Mouse (Mus musculus) hindbrain, embryonic 11.5 days (tissue): ENCODE measurements around the gene Nxf1. TPM values are rescaled to one million over a fixed set of nuclear protein-coding genes. Genes with fewer than 3 reads are reported as not detected.

Experiments
- ATAC-seq: fragments of 200-750 bp; cut with Nextera tagmentation; 2 replicates; pipeline ENCODE4 v1.8.0; 2017; ENCODE audit warnings: mild to moderate bottlenecking, moderate TSS enrichment, moderate library complexity; ENCODE audit not compliant: low FRiP score
- DNase-seq: peaks from one replicate; pipeline ENCODE4 v3.0.0-alpha.2; 2015; ENCODE audit warnings: low spot score
- H3K27ac ChIP-seq: fragments of 300-500 bp; sonication (generic); 2 replicates; pipeline ENCODE4 v1.5.1; 2014; ENCODE audit warnings: mild to moderate bottlenecking, low read depth, low read length
- H3K27me3 ChIP-seq: fragments of 300-500 bp; sonication (generic); 2 replicates; pipeline ENCODE4 v1.6.1; 2014; ENCODE audit warnings: mild to moderate bottlenecking, low read length, moderate library complexity, mixed read lengths; ENCODE audit not compliant: control insufficient read depth, insufficient read depth
- H3K36me3 ChIP-seq: fragments of 300-500 bp; sonication (generic); 2 replicates; pipeline ENCODE4 v1.6.1; 2014; ENCODE audit warnings: mild to moderate bottlenecking, low read length, moderate library complexity, mixed read lengths; ENCODE audit not compliant: control insufficient read depth, insufficient read depth
- H3K4me1 ChIP-seq: fragments of 300-500 bp; sonication (generic); replicated peaks from 2 replicates; pipeline ENCODE4 v1.6.1; 2014; ENCODE audit warnings: low read length, mixed read lengths; ENCODE audit not compliant: control insufficient read depth, insufficient read depth
- H3K4me2 ChIP-seq: fragments of 300-500 bp; sonication (generic); replicated peaks from 2 replicates; pipeline ENCODE4 v1.6.1; 2014; ENCODE audit warnings: mild to moderate bottlenecking, low read depth, low read length
- H3K4me3 ChIP-seq: fragments of 300-500 bp; sonication (generic); 2 replicates; pipeline ENCODE4 v1.5.1; 2014; ENCODE audit warnings: low read depth, low read length
- H3K9ac ChIP-seq: fragments of 300-500 bp; sonication (generic); 2 replicates; pipeline ENCODE4 v1.6.1; 2014; ENCODE audit warnings: low read depth, low read length
- H3K9me3 ChIP-seq: fragments of 300-500 bp; sonication (generic); 2 replicates; pipeline ENCODE4 v1.6.1; 2016; ENCODE audit warnings: low read length; ENCODE audit not compliant: control insufficient read depth
- WGBS: fragments of 180-500 bp; shearing (Covaris S2); extraction: QIAGEN DNeasy Blood & Tissue Kit; methylation state at CpG from one replicate; pipeline ENCODE4 v1.1.7; 2014; 5-methylcytosine and 5-hydroxymethylcytosine counted together
- polyA plus RNA-seq: library from polyadenylated mRNA; unstranded; fragments of >200 nt; fragmentation: Nextera tagmentation; extraction: Ambion mirVana; gene quantifications from 2 replicates; pipeline ENCODE4 v1.2.1, GENCODE M21; 2014

The Nxf1 gene
- polyA plus RNA-seq, 1 experiment from 2014 or later: 213 TPM

DNA sequence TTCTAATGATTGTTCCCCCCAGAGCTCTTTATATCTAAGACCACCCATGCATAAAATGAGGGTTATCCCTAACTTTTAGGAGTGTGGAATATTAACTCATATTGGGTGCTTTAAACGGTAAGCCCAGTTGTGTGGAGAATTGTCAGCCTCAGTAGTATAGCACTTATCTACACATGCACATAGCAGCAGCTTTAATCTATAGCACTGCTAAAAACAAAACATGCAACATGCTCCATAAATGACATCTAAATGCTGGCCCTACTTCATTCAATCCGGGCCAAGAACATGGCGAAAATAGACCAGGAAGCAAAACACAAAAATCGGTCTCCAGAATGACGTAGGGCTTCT, 34.3 kb upstream of the Nxf1 start:
- Histone ChIP-seq H3K4me1 (no peaks in the 10 kb centered on the region), H3K27ac (peak overlapping the region; percentile 88), H3K9me3 (no peaks in the 10 kb centered on the region), H3K36me3 (peaks cover 7% of the 10 kb centered on the region; the same call in 1 of the 2 replicates), H3K9ac (peak overlapping the region; percentile 88), H3K27me3 (no peaks in the 10 kb centered on the region), H3K4me2 (peak overlapping the region; percentile 69), H3K4me3 (peak overlapping the region; percentile 84)
- DNase-seq (no peak), ATAC-seq (no peak; the same call in 1 of the 2 replicates)
- 1% methylated on average over 5 of the region's 5 CpGs for WGBS

DNA sequence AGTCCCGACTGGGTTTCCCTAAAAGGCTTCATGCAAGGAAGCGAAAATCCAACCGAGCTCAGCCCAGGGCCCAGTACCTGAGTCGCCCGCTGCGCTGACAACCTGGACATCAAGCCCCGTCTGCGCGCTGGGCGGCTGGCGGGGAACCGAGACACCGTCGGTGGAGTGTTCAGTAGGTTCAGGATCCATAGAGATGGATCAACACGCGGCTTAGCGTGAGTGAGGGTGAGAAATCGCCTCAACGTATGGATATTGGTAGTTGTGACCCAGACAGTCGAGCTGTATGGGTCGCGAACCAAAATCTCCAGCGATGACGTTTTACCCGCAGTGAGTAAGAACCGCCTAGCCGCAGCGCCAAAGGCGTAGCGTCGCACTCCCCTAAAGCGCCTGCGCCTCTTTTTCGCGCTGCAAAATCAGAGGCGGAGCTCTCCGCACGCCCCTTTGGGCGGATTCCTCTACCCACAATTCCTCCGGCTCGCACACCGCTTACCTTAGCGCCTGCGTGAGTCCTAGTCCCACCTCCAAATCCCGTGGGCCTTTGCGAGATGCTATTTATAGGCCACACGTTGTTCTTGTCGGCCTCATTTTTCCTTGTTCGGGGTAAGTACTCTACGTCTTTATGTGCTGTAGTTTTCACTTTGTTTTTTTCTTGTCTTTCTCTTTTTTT, 33.8 kb upstream of the Nxf1 start, which contains the start of gene Slc3a2:
TSS of gene Slc3a2 (minus strand) at position 463 of the 667 bp plus-strand sequence.
- peak; percentile 97 for ATAC-seq
- DNase-seq: peak; percentile 95
- peak within 1 kb of the TSS; percentile 69 for H3K4me2 ChIP-seq
- H3K4me3 ChIP-seq: peak within 1 kb of the TSS; percentile 84
- no peaks in the 10 kb centered on the region for H3K4me1 ChIP-seq
- peak within 1 kb of the TSS; percentile 98 for H3K9ac ChIP-seq
- under 1% methylated on average over 50 of the region's 50 CpGs for WGBS
- peak within 1 kb of the TSS; percentile 88 for H3K27ac ChIP-seq
- H3K36me3 ChIP-seq: peaks cover 7% of the 10 kb centered on the region; the same call in 1 of the 2 replicates
- H3K27me3 ChIP-seq: no peaks in the 10 kb centered on the region
- no peaks in the 10 kb centered on the region for H3K9me3 ChIP-seq

DNA sequence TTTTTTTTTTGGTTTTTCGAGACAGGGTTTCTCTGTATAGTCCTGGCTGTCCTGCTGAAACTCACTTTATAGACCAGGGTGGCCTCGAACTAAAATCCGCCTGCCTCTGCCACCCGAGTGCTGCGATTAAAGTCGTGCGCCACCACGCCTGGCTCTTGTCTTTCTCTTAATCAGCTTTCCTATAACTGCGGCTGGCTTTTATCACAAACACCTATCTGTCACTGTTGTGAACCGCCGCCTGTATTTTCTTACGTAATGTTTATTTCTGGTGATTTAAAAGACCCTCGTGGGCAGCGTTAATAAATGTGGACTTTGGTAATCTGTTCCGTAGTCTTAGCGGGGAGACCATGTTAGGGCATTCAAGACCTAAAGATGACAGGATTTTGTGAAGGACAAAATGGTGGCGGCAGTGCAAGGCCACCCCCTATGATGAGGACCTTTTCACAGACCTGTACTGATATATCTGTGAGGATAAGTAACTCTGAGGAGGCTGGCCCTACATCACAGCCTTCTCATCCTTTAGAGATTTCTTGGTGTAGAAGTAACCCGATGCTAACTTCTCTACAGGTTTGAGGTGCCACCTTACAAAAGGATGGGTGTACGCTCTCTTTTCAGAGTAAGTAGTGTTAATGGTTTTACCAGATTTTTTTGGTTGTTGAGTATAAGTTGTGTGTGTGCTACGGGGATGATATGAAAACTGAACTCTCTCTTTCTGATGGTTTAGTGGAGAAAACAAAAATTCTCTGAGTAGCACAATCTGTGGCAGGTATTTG, 33.1 kb upstream of the Nxf1 start:
- WGBS: under 1% methylated on average over 20 of the region's 20 CpGs
- no peaks in the 10 kb centered on the region for H3K27me3 ChIP-seq
- H3K27ac ChIP-seq: peak overlapping the region; percentile 77
- ATAC-seq (no peak), DNase-seq (peak; percentile 45)
- H3K9ac ChIP-seq: peak overlapping the region; percentile 98
- H3K4me1 ChIP-seq: no peaks in the 10 kb centered on the region
- peak overlapping the region; percentile 44 for H3K4me2 ChIP-seq
- peaks cover 7% of the 10 kb centered on the region; the same call in 1 of the 2 replicates for H3K36me3 ChIP-seq
- H3K9me3 ChIP-seq: no peaks in the 10 kb centered on the region
- peak overlapping the region; percentile 84 for H3K4me3 ChIP-seq

DNA sequence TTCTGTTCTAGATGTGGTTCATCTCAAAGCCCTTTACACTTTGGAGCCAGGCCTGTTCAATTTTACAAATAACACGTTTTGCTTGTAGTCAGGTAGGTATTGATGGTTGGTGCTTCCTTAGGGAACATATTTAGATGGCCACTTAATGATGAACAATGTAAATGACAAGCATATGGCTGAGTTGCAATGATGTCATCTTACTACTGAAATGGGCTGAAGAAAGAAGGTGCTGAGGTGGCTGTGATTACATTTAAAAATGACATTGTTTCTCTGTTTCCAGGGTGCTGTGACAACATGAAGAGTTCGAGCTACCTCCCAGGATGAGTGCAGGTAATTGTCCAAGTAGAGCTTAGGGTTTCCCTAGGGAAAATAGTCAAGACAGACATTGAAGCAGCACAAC, 32.5 kb upstream of the Nxf1 start:
- Histone ChIP-seq H3K27me3 (no peaks in the 10 kb centered on the region), H3K27ac (no peak overlapping the region), H3K4me1 (no peaks in the 10 kb centered on the region), H3K36me3 (peaks cover 7% of the 10 kb centered on the region; the same call in 1 of the 2 replicates), H3K9me3 (no peaks in the 10 kb centered on the region), H3K4me2 (peak overlapping the region; percentile 44), H3K4me3 (peak overlapping the region; percentile 84), H3K9ac (peak overlapping the region; percentile 98)
- WGBS: 5% methylated on average over 2 of the region's 2 CpGs
- ATAC-seq: no peak
- no peak for DNase-seq

DNA sequence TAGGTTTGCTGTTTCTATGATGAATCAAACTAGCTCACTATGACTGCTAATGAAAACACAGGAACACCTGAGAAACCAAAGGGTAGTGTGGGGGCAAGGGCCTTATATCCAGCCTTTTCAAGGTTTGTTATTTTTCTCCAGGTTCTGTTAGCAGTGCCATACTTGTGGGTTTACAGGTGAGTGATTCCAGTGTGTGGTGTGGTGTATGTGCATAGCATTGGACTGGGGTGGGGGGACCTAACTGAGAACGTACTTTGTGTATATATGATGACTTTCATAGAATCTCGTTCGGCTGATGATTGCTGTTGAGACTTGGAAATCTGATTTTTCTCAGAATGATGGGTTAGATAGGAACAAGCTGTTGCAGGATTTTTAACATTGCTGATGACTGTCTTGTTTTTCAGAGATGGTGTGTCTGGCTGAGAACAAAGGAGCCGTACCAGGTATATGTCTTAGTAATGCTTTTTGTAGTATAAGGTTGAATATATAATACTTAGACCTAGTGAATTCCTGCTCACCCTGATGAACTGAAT, 31.7 kb upstream of the Nxf1 start:
- WGBS: 51% methylated on average over 4 of the region's 4 CpGs
- peak overlapping the region; percentile 84 for H3K4me3 ChIP-seq
- peak overlapping the region; percentile 98 for H3K9ac ChIP-seq
- peak overlapping the region; percentile 44 for H3K4me2 ChIP-seq
- H3K27ac ChIP-seq: no peak overlapping the region
- no peaks in the 10 kb centered on the region for H3K27me3 ChIP-seq
- H3K36me3 ChIP-seq: peaks cover 7% of the 10 kb centered on the region; the same call in 1 of the 2 replicates
- no peaks in the 10 kb centered on the region for H3K4me1 ChIP-seq
- DNase-seq (no peak), ATAC-seq (no peak)
- H3K9me3 ChIP-seq: no peaks in the 10 kb centered on the region

DNA sequence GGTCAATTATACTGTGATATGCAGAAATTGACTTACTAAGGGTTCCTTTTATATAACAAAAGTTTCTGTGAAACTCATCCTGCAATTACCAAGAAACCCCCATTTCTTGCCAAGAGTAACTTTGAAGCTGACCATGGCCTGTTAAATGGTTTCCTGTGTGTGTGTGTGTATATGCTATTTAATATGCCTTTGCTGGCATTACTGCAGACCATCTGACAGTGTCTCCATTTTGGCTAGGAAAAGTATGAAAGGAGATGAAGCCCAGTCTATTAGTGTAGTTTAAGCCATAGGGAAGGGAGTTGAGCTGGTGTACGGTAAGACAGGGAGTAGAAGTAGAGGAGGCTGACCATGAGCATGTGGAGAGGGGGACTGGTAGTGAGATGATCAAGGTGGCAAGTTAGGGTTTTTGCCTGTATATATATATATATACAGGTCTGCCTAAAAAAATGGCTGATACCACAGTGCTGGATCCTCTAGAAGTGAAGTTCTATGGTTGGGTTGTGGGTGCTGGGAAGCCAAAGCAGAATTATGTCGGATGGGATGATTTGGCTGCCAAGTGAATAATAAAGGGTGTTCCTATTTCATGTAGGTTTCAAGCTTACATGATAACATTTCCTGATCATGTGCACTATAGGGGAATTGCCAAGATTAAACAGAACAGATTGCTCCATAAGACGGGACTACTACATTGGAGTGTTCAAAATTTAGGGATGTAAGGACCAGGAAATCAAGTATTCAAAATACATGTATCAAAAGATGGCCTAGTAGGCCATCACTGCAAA, 30.1 kb upstream of the Nxf1 start:
- Histone ChIP-seq H3K36me3 (peaks cover 7% of the 10 kb centered on the region; the same call in 1 of the 2 replicates), H3K4me1 (no peaks in the 10 kb centered on the region), H3K27ac (no peak overlapping the region), H3K27me3 (no peaks in the 10 kb centered on the region), H3K9ac (no peak overlapping the region), H3K4me3 (no peak overlapping the region), H3K9me3 (no peaks in the 10 kb centered on the region), H3K4me2 (no peak overlapping the region)
- no peak for ATAC-seq
- 18% methylated on average over 3 of the region's 3 CpGs for WGBS
- DNase-seq: no peak

DNA sequence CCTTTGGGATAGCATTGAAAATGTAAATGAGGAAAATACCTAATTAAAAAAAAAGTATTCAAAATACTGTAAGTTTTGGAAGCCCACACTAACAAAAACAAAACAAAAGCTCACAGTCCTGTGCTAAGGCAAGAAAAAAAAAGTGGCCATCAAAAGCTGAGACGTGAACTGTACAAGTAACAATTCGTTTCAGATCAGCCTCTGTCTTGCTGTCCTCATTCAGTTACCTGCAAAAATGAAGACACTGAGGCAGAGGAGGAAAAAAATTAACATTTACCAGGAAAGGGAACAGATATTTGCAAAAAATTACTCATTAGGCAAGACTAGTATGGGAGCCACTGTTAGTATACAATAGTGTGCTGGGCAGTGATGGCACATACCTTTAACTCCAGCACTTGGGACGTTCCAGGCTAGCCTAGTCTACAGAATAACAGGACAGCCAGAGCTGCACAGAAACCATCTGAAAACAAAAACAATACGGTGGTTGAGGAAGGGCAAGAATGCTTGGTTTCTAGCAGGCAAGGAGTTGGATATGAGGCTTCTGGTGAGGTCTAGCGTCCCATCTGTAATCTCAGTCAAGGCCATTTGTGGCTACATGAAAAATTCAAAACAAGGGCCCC, 29.3 kb upstream of the Nxf1 start:
- 27% methylated on average over 5 of the region's 5 CpGs for WGBS
- Histone ChIP-seq H3K36me3 (peaks cover 7% of the 10 kb centered on the region; the same call in 1 of the 2 replicates), H3K9ac (no peak overlapping the region), H3K27me3 (no peaks in the 10 kb centered on the region), H3K27ac (no peak overlapping the region), H3K4me2 (no peak overlapping the region), H3K4me1 (no peaks in the 10 kb centered on the region), H3K4me3 (no peak overlapping the region), H3K9me3 (no peaks in the 10 kb centered on the region)
- DNase-seq (no peak), ATAC-seq (no peak)
